Mouse (Mus musculus) layer of hippocampus, adult 2 months (tissue): ENCODE data around the gene Mei1. TPM values are rescaled to one million over a fixed set of nuclear protein-coding genes. Genes with fewer than 3 reads are reported as not detected.

Experiments
- DNase-seq, 2 experiments: peaks; one replicate each; pipeline ENCODE4 v3.0.0; 2022; ENCODE audit warnings: low spot score in 2 of 2
- H3K27ac ChIP-seq: fragments of 200-600 bp; 2 replicates; pipeline ENCODE4 v1.8.1; 2022
- H3K4me3 ChIP-seq: fragments of 200-600 bp; 2 replicates; pipeline ENCODE4 v1.8.1; 2022; ENCODE audit warnings: mild to moderate bottlenecking
- CTCF ChIP-seq: fragments of 200-600 bp; conservative IDR thresholded peaks from 2 replicates; pipeline ENCODE4 v1.8.1; 2022; ENCODE audit warnings: antibody characterized with exemption, mild to moderate bottlenecking, moderate library complexity
- total RNA-seq, 2 experiments: library from RNA; stranded (reverse); gene quantifications; 2 replicates each; pipeline ENCODE4 v1.2.3; 2021

Mei1 gene
- total RNA-seq, 2 experiments from 2014 or later, result 0.26 to 0.44 TPM

DNA sequence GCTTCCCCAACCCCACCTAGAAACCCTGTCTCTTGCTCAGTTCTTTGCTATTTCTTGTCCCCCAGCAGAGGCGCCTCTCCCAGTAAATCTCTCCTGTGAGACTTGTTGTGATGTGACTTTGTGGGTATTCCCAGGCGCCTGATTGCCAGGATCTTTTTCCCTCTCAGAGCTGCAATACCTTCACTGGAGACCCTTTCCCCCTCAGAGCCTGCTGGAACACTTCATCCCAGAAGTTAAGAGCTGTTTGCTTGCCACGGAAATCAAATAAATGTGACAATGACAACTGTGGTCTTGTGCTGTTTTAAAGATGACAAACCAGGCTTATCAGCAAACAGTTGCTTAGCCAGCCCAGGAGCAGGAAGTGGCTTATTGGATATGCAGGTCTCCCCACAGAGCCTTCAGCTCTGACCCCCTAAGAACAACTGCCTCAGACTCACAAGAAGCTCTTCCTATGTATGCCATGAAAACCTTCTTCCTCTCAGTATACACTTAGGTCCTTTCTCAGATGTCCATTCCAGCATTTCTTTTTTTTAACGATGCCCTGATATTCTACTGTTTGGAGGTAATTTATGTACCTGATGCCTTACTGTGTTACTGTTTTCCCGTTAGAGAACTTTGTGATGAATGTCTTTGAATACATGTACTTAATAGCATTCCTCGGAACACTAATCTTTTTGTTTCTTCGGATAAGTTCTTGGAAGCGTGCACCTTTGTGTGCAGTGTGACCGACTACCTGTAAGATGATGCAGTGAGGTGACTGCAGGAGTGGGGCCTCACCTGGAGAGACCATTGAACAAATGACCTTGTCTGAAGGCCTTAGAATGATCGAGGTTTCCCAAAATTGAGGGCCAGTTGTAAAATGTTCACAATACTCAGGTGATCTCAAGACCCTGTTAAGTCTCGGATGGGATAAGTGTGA is 76.3 kb downstream of the Mei1 start:
- DNase-seq, result no peak
- TF ChIP-seq CTCF, result 0 out of 2 replicates have a peak, but pooled peaks have one; percentile 8
- Histone ChIP-seq H3K4me3 (peak overlapping the region; percentile 87), H3K27ac (peak overlapping the region; percentile 98)

GRCm38 (mm10) chr15:82146770-82147610 is 77.2 kb downstream of the Mei1 start, which contains the start of gene Srebf2:
Srebf2 (plus strand) TSS chr15:82147181.
- TF ChIP-seq CTCF, result no peak
- DNase-seq, result peak; percentile 98 to 99
- Histone ChIP-seq H3K27ac (peak within 1 kb of the TSS; percentile 98), H3K4me3 (peak within 1 kb of the TSS; percentile 87)

DNA sequence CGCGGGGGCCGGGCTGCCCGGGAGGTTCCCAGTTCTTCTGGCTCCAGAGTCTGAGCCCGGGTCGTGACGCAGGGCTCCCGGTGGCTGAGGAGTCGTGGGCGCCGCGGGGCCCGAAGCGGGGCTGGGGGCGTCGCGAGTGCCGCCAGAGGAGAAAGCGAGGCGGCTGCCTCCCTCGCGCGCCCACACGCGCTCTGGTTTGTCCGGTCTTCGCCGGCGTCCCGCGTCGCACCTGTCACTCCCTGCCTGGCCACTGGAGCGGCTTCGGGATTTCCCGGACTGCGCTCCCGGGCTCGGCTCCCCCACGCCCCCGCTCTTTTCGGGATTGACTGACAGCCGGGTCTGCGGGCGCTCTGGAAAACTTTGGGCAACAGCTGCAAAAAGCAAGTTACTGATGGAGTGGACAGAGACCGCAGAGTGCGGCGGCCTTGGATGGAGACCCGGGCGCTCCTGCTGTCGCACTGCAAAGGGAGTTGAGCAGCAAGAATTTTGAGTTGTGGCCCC is 77.9 kb downstream of the Mei1 start:
- DNase-seq, result peak in 1 of 2 experiments; percentile 53
- peak overlapping the region; percentile 87 for H3K4me3 ChIP-seq
- peak overlapping the region; percentile 98 for H3K27ac ChIP-seq
- peak; percentile 56 for TF ChIP-seq CTCF

GRCm38 (mm10) chr15:82148510-82148911 is 78.7 kb downstream of the Mei1 start:
- Histone ChIP-seq H3K4me3 (peak overlapping the region; percentile 87), H3K27ac (peak overlapping the region; percentile 98)
- no peak for TF ChIP-seq CTCF
- no peak for DNase-seq

DNA sequence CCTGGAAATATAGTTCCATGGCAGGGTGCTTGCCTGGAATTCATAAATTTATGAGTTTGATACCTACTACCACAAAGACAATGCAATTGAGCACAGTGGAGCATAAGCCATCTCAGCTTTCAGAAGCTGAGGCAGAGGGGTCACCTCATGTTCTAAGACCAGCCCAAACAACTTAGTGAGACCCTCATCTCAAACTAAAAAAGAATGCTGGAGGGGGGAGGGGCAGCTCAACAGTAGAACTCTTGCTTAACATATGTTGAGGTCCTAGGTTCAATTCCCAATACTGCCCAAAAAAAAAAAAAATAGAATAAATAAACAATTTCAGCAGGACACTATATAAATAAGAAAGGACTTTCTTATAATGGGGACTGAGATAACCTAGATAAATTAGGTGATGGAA is 80.2 kb downstream of the Mei1 start:
- Histone ChIP-seq H3K4me3 (no peak overlapping the region), H3K27ac (no peak overlapping the region)
- TF ChIP-seq CTCF, result no peak
- DNase-seq, result no peak

DNA sequence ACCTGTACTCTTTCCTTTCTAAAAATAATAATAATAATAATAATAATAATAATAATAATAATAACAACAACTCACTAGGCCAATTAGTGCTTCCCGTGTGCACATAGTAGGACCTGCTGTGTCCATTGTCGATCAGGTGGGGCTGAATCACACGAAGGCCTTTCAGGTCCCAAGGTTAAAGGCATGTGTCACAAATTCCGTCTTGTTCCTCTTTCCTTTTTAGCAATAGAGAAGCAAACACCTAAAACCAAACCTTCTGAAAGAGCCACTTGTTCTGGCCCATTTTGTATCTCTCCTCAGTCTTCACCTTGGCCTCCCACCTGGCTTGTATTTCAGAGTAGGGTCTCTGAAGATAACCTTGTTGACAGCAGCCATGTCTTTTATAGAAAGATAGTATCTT is 81.4 kb downstream of the Mei1 start:
- H3K27ac ChIP-seq, result no peak overlapping the region
- no peak for DNase-seq
- TF ChIP-seq CTCF, result no peak
- H3K4me3 ChIP-seq, result no peak overlapping the region

DNA sequence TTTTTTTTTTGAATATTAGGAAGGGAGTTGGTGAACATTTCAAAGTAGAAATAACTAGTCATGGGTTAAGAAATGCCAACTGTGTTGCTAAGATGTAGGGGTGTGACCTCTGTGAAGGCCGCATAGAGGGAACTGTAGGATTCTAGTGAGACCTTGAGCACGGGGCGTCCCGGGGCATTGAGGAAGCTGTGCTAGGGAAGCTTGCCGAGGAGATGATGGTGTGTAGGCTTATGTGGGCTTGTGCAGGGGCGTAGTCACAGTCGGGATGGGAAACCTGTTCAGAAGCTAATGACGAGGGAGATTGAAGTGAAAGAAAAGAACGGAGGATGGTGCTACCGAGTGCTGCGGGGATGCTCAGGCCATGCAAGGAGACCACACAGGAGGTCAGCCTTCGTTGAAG is 82.2 kb downstream of the Mei1 start:
- H3K4me3 ChIP-seq, result no peak overlapping the region
- no peak for TF ChIP-seq CTCF
- no peak for DNase-seq
- no peak overlapping the region for H3K27ac ChIP-seq

- TF ChIP-seq CTCF, result no peak
- Histone ChIP-seq H3K4me3 (no peak overlapping the region), H3K27ac (no peak overlapping the region)
- no peak for DNase-seq
These were observed 82.6 kb downstream of the Mei1 start for GRCm38 (mm10) chr15:82152435-82152834.

- Histone ChIP-seq H3K27ac (no peak overlapping the region), H3K4me3 (no peak overlapping the region)
- no peak for TF ChIP-seq CTCF
- DNase-seq, result no peak
These were observed 86.5 kb downstream of the Mei1 start for GRCm38 (mm10) chr15:82156298-82156697.

DNA sequence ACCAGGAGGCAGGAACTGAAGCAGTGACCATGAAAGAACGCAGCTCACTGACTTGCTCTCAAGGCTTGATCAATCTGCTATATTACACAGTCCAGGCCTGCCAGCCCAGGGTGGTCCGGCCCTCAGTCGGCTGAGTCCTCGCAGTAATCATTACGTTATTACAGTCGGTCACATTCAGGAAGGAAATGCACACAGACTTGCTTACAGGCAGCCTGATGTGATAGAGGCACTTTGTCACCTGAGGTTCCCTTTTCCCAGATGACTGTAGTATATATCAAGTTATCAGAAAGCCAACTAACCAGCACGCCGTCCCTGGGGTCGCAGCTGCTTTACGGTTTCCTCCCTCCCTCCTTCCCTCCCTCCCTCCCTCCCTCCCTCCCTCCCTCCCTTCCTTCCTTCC is 87.1 kb downstream of the Mei1 start:
- no peak for DNase-seq
- Histone ChIP-seq H3K27ac (no peak overlapping the region), H3K4me3 (no peak overlapping the region)
- no peak for TF ChIP-seq CTCF

- Histone ChIP-seq H3K4me3 (no peak overlapping the region), H3K27ac (peak overlapping the region; percentile 25; the same call in 1 of the 2 replicates)
- no peak for DNase-seq
- TF ChIP-seq CTCF, result 0 out of 2 replicates have a peak, but pooled peaks have one; percentile 3
These were observed 88.6 kb downstream of the Mei1 start for GRCm38 (mm10) chr15:82158243-82159035.

DNA sequence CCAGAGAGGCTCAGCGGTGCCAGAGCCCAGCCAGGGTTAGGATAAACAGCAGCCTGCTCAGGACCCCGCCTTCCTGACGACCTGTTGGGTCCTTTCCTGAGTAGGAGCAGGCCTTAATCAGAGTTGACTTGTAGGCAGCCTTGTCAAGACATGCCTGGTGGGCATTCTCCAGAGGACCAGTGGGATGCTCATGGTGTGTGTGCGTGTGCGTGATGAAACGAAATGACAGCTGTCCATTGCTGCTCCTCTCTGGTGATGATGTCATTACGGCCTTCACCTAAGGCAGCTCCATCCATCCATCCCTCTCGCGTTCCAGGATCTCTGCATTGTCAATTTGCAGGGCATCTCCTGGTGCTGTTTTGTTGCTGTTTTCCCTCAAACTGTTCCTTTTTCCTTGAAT is 89.7 kb downstream of the Mei1 start:
- H3K4me3 ChIP-seq, result no peak overlapping the region
- H3K27ac ChIP-seq, result no peak overlapping the region
- TF ChIP-seq CTCF, result no peak
- DNase-seq, result no peak
